Mouse (Mus musculus) lung, adult 18-20 months (tissue): Measurements from ENCODE around the gene Esrrg.

Source experiments
- DNase-seq, 2 experiments: peaks; one replicate each; pipeline ENCODE4 v3.0.0; 2022; ENCODE audit warnings: mixed read lengths in 2 of 2

Gene Esrrg

DNA sequence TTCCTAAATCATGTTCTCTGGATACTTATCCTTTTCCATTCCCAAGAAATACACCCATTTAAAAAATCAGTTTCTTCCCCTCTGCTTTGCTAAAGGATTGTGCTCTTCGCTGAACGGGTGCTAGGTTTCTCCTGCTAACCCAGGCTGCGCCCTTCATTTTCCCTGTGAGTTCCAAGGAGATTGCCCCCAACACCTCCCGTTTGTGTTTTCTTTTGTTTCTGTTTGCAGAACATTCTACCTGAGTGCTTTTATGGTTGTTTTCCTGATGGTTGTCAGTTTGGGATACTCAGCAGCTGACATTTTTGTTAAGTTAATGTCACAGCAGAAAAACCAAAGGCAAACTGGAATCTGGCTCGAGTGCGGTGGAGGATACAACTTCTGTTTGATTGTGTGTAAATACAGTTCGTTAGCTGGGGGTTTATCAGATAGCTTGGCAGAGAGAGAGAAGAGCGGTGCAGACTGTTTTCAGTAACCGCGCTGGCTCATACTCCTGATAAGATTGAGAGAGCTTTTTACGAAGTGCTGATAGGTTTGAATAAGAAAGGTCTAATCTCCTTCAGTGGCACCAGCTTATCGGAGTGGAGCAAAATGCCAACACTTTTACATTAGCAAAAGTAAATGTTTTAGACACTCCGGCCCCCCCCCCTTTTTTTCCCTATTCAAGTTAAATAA is 398.4 kb downstream of the Esrrg start:
- no peak for DNase-seq

DNA sequence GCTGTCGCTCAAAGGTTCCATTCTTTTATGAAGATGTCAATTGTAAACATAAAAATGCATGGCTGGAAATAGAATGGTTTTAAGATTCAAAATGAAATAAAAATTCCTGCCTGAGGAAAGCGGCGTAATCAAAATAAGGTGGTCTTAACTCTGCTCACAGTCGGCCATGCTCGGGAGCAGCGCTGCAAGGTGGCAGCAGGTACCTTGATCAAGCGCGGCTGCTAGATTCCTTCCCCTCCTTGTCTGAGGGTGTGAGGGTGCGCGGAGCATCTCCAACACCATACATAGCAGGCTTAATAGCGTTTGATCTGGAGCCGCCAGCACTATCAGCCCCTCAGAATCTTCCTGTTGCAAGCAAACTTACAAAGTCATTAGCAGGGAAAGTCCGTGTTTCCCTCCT is 399.9 kb downstream of the Esrrg start:
- no peak for DNase-seq

DNA sequence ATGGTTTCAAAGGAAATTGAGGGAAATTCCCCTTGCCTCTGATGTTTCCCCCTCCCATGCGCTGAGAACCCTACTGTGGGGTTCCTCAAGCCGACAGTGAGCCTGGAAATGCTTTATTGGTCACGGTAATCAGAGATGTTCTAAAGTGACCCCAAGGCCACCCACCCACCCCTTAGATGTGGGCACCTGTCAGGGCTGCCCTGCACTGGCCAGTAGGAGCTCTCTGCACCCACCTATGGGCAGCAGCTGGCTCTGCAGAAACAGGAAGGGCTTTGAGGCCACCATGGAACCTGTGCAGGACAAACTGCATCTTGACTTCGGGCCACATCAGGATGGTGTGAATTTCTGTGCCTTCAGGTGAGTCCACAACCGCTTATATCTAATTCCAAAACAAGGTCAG is 401.3 kb downstream of the Esrrg start:
- DNase-seq, result no peak

DNA sequence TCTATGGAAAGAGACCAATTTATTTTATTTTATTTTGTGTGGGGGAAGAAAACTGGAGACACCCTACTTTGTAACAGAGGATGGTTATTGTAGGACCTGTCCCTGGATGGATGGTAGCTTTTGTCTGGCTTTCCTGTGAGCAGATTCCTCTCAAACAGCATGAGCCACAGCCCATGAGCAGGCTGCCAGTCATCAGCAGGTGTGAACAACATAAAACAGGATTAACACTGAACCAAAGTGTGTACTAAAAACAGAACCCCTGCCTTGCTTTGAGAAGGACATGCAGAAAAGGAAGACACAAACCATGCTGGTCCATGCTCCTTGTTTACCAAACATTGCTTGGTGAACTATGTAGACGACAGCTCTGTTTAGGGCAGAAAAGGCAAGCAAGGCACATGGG is 402.3 kb downstream of the Esrrg start:
- no peak for DNase-seq

DNA sequence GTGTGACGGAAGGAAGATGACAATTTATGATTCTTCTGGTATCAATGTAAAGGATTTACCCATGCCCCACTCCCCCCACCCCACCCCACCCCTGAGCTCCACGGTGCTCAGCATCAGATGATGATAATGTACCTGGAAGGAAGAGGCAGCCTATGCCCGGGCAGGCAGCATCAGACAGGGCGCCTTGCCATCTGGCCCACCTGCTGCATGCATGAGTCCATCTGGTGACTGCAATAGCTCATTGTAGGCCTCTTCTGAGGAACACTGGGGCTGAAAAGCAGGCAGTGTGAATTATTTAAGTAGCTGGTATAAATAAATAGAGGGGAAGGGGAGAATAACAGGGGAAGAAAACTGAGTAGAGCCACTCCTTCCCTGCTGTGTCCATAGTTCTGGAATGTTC is 405.8 kb downstream of the Esrrg start:
- no peak for DNase-seq

DNA sequence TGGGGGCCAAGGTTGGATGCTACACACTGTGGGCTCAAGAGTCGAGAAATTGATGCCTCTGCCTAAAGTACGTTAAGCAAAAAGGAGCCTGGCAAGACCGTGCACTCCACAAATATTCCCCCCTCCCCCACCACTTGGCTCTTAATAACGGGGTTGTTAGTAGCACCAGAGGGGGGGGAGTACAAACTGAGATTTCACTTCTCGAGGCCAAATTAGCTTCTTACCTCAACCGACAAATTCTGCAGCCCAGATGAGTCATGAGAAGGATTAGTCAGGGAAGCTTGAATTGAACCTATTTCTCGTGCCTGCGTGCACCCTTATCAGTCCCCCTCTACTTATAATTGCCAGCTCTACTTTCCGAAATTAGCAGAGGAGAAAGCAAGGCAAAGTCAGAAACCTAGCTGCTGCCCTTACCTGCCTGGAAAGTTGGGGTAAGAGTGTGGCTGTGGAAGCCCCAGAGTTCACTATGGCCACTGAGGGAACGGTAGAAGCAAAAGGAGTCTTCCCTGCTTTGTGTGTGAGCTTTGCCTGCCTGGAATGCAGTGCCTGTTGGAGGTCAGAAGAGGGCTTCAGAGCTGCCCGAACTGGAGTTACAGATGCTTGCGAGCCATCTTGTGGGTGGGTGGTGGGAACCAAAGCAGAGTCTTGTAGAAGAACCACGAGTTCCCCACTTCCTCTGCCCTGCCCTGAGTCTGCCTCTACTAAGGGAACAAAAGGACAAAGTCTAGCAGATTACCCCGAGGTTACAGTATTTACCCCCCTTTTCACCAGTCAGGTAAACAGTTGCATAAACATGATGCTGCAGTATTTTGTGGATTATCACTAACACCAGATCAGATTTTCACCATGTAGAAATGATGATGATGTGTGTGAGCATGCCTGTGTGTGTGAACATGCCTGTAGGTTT is 409.6 kb downstream of the Esrrg start:
- no peak for DNase-seq

DNA sequence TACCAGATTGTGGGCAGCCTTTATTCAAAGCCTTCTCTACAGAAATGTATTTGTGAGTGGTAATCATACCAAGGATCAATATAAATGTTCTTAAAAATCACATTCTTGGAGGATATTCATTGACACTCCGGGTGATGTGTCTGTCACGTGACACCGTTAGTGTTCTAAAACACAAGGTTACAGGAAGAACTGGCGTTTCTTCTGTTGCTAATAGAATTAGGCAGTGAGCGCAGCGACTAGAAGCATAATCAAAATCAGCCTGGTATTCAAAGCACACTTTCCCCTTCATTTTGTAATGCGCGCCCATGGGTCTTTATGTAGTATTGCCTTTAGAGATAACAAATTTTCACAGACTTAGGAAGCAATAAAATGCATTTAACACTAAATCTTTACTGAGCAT is 420.6 kb downstream of the Esrrg start:
- DNase-seq, result no peak

DNA sequence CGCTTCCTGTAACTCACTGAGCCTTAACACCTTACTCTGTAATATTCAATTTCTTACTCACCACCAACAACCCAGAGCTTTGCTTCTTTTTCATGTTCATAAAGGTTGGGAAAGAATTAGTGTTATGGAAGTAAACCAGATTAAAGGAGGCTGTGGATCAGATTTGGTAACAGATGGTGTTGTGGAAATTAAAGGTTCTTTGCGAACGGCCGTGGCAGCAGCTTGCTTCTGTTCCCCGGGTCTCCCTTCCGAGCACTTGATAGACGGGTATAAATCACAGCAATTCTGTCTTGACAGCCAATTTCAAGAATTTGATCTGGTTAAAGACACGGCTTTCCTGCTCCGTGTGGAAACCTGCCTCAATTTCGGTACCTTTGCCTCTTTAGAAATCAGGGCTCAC is 421.5 kb downstream of the Esrrg start:
- DNase-seq, result no peak

DNA sequence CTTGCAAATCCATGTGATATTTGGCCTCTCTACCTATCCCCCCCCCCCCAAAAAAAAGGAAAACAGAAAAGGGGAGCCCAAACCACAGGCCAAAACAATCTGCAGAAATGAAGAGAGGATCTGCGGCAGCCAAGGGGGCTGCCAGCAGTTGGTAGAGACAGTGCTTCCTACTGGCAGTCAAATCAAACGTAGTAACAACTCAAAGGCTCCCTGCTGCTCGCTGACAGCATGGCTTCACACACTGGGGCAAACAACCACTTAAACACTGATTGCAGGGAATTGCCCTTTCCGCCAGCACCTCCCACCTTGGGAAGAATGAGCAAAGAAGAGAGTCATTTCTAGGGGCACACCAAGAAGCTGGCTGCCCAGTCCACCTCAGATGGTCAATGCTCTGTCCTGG is 422.7 kb downstream of the Esrrg start:
- DNase-seq, result no peak

DNA sequence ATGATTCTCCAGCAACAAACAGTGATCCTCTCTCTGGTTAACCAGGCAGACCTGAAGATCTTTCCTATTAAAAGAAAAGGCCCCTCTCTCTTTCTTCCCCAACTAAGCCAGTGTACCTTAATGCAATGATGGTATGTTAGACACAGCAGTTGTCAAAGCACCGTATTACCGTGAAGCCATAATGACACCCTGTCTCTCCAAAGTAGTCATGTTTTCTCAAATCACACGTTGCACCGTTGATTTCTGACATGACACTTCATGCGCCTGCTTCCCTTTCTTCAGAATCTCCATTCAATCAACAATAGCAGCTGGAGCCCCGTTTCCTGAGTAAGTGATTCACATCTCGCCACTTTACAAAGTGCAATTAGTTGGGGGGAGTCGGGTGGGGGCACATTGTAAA is 427.4 kb downstream of the Esrrg start:
- DNase-seq, result no peak

DNA sequence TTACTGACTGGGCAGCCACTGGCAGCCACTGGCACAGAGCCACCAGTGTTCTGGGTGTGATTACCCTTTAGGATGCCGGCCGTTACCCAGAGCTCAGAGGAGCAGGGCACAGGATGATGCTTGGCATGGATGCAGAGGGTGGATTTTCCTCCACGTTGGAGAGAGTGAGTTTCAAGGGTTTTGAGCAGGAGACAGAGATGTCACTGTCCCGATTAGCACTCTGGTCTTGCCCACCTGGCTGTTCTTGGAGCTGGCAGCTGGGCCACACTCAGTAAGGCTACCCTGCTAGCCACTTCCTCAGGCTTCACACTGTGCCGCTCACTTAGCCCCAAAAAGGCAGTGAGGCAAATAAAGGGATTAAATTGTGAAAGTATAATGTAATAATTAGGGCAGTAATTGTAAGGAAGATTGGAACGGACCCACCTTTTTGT is 438.1 kb downstream of the Esrrg start:
- DNase-seq, result no peak

DNA sequence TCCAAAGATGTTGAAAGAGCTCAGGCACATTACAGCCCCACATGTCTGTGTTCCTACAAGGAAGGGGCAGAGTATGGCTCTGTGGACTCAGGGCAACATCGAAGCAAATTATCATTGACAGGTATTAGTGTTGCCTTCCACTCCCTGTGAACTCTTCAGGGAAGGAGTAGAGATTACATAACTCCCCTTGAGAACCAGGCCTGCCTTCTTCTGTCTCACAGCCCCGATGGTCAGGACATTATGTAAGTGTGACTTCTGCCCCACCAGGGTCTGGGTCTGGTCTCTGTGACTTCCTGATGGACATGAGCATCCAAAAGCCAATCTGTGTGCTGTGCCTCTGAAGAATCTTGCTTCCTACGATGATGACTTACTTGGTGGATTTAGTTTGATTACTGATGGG is 438.6 kb downstream of the Esrrg start:
- no peak for DNase-seq

DNA sequence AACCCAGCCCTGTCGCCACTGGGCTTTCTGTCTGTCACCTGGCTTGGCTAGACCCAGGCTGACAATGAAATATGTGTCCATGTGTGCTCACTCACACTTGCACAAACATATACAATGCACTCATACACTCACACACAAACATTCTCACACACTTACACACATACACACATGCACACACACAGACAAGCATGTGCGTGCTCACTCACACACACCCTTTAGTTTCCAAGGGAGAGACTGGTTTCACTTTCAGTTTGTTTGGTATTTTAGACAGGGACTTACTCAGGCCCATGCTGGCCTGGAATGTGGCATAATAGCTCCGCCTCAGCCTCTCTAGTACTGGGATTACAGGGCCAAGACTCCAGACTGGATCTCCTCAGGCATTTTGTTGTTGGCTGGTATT is 447.3 kb downstream of the Esrrg start:
- peak; percentile 3 to 8 for DNase-seq

DNA sequence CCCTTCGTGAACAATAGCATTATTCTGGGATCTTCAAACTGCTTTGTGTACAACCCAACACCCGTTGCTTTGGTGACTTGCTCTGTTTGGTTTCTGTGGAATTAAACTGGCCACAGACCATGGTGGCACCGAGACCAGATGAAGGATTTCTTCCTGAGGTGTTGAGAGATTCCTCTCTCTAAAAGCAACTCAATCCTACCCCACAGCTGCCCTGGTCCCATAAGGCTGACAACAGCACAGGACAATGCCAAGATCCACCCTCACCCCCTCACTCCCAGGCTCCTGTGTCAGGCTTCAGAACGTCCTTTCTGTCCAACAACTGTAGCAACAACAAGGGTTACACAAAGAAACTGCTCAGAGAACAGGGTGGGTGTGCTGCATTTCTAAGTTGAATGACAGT is 449.3 kb downstream of the Esrrg start:
- no peak for DNase-seq

DNA sequence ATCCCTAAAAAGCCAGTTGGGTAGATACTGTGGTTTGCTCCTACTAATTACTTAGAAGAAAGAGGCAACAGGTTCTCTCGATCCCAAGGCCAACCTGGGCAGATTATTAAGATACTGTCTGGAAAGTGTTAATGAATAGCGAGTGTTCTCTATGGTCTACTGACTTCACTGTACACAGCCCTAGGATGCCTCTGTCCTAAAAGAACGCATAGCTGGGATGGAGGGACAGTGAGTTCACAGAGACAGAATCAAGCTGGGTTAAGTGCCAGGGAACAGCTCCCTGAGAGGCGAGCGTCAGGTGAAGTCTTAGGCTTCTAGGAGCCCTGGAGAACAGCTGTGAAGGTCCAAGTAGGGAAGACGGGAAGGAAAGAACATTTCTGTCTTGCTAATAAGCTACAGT is 450.4 kb downstream of the Esrrg start:
- DNase-seq, result no peak

DNA sequence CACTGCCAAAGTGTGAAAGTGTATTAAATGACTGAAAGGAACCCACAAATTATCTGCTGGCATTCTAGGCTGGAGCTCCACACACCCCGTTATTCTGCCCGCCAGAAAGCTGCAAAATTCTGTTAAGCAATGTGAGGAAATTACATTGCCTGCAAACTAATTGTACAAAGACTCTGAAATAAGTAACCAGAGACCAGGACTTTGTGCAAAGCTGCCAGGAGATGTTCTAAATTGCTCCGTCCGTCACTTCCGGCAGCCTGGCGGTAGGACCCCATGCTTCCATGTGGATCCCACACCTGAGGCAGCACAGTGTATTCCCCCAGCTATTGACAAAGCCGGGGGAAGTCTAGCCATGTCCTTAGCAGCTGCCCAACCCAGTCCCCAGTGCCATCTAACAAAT is 451.9 kb downstream of the Esrrg start:
- DNase-seq, result no peak

DNA sequence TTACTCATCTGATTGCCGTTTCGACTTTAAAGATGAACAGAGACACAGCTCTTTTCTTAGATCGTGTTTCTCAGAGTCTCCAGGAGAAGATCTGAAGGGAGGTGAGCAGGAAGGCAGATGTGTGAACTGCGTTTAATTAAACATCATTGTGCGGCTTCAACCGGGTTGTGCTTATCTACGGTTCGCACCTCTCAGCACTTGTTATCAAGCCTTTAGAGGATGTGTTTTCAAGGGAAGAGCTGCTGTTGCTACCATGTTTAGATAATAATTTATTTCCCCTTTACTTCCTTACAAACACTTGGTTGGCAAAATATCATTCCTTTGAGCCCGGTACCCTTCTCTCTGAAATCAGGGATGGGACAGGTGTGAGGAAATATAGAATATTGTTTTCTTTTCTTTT is 460.2 kb downstream of the Esrrg start:
- no peak for DNase-seq

DNA sequence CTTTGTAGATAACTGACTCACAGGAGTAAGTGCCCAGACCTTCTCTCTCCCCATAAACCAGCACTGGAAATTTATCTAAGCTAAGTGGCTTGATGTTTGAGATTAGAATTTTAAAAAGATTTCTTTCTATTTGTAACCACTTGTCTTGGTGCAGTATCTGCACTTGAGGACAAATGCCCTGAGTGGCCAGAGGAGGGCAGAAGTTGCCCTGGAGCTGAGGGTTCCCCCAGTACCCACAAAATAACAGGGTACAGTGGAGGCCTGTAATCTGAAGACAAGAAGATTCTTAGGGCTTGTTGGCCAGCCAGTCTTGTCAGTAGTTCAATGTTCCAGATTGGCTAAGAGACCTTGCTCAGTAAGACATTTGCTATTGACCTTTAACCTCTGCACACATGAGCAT is 461.3 kb downstream of the Esrrg start:
- no peak for DNase-seq

DNA sequence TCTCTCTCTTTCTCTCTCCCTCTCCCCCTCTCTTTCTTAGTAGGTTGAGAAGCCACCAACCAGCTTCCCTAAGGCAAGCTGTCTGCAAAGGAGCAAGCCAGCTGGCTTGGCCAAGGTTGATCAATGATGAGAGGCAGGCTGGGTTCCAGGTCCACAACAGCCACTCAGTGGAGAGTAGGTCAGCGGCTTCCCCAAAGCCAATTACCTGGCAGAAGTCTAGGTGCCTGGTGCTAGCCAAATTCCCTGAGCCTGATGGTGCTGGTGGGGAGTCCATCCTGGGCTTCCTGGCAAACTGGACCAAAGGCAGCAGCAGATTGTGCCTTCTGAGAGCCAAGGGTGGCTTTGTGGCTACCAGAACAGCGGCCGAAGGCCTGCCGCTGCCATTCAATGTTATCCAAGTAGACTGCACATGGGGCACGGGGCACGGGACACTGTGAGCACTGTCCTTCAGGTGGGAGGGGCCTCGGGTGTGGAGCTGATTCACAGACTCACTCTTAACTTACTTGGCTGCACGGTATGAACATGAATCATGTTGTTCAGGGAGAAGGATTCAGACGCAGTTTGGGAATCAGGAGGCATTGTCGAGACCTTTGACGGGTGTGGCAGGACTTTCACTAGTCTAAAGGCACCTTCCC is 469.1 kb downstream of the Esrrg start:
- DNase-seq, result no peak

DNA sequence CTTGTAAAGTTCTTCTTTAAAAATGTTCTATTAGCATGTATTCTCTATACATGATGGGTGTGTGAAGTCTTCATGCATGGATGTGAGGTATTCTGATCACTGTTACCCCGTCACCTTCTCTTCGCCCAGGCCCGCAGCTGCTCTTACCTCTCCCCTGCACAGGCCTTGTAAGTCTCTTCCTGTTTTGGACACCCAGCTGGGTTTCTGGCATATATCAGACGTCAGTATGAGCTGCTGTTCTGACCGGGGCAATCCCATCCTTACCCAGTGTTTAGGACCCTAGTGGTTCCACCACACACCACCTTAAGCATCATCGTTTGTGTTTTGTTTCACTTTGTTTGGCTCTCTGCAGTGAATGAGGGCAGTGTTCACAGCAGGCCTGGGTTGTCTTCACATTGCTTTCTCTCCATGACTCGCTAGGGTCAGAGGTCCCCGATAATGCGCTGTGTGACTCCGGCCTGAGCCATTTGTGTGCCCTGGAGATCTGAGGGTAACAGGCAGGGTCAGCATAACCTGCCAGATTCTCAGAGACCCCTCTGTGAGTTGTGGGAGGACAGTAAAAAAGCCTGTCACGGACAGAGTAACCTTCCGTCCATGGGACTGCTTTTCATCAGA is 471.8 kb downstream of the Esrrg start:
- DNase-seq, result no peak

DNA sequence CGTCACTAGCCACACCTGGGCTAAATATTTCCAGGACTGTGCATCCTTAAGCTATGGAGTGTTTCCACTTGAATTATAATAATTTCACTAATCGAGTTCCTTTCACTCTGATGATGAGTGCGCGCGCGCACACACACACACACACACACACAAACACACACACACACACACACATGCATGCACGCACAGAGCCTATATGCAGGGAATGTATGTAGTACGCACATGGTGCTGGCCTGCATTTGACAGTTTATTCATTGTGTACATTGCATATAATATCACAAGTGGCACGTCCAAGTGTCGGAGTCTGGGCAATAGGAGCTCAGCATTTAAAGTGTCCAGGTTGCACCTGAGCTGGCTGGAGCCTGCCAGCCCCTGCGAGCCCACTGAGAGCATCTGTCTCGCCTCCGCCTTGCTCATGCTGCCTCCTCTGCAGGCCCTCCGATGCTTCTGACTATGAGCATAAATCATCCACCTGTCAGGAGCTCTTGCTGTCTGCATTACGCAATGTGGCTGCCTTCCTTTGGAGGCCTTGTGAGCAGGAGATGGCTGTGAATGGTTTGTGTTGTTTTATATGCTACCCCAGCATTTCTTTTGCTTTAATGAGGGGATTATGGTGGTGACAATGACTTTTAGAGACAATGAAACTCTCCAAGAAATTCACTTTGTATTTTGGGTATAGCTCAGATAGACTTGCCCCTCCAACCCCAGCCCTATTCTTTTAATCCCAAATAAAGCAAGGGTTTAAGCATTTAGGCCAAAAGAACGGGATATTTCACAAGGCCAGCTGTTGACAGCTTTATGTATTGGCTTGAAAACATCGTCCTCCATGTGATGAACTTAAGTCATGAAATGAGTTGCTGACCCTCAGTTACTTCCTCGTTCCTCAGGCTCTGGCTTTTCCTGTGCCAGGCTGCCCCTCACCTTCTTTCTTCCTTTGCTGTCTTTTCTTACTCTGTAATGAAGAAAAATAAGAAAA is 474.4 kb downstream of the Esrrg start:
- DNase-seq, result no peak
